Mouse (Mus musculus) testis, adult 2 months (tissue): Measurements from ENCODE around the gene Gm4707. TPM values are rescaled to one million over a fixed set of nuclear protein-coding genes. Genes with fewer than 3 reads are reported as not detected.
"Not testable (repeated sequence)": the region's sequence is repeated elsewhere in the genome, so short reads cannot be mapped to it uniquely, and the experiment has no call there.

Experiments used
- H3K27ac ChIP-seq: fragments of 200-500 bp; 2 replicates; pipeline ENCODE4 v1.5.1; 2012; ENCODE audit warnings: low read depth, low read length; ENCODE audit not compliant: control insufficient read depth, insufficient read depth
- H3K27me3 ChIP-seq: fragments of 200-500 bp; 2 replicates; pipeline ENCODE4 v1.6.1; 2012; ENCODE audit warnings: mild to moderate bottlenecking, low read length, moderate library complexity; ENCODE audit not compliant: control insufficient read depth, insufficient read depth
- H3K36me3 ChIP-seq: fragments of 200-500 bp; 2 replicates; pipeline ENCODE4 v1.6.1; 2012; ENCODE audit warnings: mild to moderate bottlenecking, low read length; ENCODE audit not compliant: control insufficient read depth, insufficient read depth
- H3K4me1 ChIP-seq: fragments of 200-500 bp; 2 replicates; pipeline ENCODE4 v1.6.1; 2012; ENCODE audit warnings: low read length; ENCODE audit not compliant: control insufficient read depth, insufficient read depth
- H3K4me3 ChIP-seq: fragments of 200-500 bp; 2 replicates; pipeline ENCODE4 v1.5.1; 2012; ENCODE audit warnings: low read depth, mild to moderate bottlenecking, low read length, moderate library complexity, mixed read lengths; ENCODE audit not compliant: control insufficient read depth
- CTCF ChIP-seq: fragments of 200-500 bp; IDR thresholded peaks from 2 replicates; pipeline ENCODE4 v1.5.1; 2012; ENCODE audit warnings: low read depth, mild to moderate bottlenecking, inconsistent platforms, low read length, moderate library complexity; ENCODE audit not compliant: control insufficient read depth, insufficient read depth, insufficient replicate concordance
- POLR2A ChIP-seq: fragments of 200-500 bp; IDR thresholded peaks from 2 replicates; pipeline ENCODE4 v1.6.1; 2012; ENCODE audit warnings: low read depth, mild to moderate bottlenecking, inconsistent platforms, low read length, moderate library complexity; ENCODE audit not compliant: control insufficient read depth
- polyA plus RNA-seq: library from polyadenylated mRNA; depleted of rRNA; stranded (reverse); fragments of >200 nt; gene quantifications from 2 replicates; pipeline ENCODE4 v1.2.3, GENCODE M21; 2012; rRNA removed

Gm4707 gene
- polyA plus RNA-seq, 1 experiment: 0.11 TPM

DNA sequence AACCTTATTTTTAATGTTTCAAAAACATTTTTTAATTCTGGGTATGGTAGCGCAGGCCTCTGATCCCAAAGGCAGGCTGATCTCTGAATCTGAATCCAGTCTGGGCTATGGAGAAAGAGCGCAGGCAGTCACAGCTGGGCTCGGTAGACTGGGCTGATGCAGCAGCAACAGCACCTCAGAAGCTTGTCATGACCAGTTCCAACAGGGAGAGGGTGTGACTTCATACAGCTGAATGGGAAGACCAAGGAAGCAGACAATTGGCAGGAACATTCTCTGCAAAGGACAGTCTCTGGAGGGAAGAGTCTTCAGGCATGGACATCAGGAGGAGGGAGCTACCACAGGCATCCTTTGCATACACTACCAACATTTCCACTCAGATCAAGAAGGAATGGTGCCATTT is 15.6 kb downstream of the Gm4707 start:
- no peak overlapping the region for H3K27ac ChIP-seq
- peaks cover 1% of the 10 kb centered on the region for H3K36me3 ChIP-seq
- no peaks in the 10 kb centered on the region for H3K27me3 ChIP-seq
- H3K4me1 ChIP-seq: no peaks in the 10 kb centered on the region
- no peak overlapping the region for H3K4me3 ChIP-seq
- TF ChIP-seq CTCF (no peak), POLR2A (no peak)

DNA sequence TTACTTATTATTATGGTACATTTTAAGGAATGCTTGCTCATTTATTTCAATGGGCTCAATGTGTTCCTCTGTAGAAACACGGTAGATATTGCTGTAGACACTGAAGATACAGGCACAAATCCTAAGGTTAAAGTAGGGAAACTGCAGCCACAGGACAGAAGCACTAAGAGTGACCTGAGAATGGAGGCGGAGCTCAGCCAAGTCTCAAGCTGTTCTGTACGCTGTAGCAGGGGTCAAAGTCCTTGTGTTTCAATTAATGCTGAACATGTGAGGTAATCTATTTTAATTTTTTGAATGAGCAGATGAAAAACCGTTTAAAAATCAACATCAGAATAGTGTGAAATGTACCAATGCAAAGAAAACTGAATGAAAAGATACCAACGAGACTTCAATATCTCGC is 16.4 kb downstream of the Gm4707 start:
- no peaks in the 10 kb centered on the region for H3K4me1 ChIP-seq
- TF ChIP-seq CTCF (no peak), POLR2A (no peak)
- H3K27me3 ChIP-seq: no peaks in the 10 kb centered on the region
- no peak overlapping the region for H3K4me3 ChIP-seq
- peaks cover 1% of the 10 kb centered on the region for H3K36me3 ChIP-seq
- no peak overlapping the region for H3K27ac ChIP-seq

DNA sequence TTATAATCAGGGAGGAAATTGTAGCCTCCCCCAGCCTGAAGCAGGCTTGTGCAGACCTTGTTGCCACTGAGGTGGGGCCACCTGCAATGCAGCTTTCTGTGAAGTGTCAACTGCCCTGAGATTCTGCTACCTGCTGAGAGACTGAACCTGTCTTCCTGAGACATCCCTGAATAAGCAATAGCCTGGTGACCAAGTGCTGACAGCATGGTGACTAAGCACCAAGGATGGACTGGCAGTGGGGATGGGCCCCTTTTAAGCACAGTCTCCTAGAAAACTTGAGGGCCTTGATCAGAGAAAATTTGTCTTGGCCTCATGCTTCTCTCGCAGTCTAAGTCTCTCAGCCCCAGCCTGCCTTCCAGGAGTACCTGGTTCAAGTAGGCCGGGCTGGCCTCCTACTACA is 37.2 kb downstream of the Gm4707 start:
- not testable (repeated sequence) for H3K27ac ChIP-seq, H3K4me1 ChIP-seq, H3K4me3 ChIP-seq, H3K36me3 ChIP-seq, H3K27me3 ChIP-seq

DNA sequence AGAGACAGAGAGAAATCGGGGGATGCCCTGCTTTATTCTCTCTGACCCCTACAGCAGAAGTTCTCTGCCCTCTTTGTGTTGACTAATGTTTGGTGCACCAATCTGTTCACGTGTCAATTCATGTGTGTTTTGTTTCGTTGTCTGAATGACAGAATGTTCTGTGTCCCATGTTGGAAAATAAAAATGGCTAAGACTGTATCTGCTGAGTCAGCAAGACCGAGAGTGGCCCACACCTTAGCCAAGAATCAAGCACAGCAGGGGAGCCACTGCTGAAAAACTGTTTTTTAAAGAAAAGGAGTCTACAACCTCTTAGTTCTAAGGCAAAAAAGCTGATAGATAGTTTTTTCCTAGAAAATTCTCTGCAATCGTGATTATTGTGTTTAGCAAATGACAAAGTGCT is 40.3 kb downstream of the Gm4707 start:
- H3K27ac ChIP-seq, H3K4me1 ChIP-seq, H3K27me3 ChIP-seq, H3K36me3 ChIP-seq, H3K4me3 ChIP-seq: not testable (repeated sequence)

DNA sequence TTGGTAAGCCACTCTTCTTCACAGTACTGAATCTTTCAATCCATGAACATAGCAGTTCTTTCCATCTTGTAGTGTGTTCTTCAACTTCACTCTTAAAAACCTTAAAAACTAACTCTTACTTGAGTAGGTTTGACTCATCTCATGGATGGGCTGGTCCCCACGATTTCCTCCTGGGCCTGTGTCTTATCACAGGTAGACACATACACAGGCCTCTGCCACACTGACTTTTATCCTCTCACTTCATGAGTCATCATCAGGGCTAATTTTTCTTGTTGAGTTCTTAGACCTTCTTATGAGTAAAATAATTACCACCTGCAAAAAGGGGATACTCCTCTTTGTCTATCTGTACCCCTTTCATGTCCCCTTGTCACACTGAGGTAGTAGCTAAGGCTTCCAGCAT is 42.7 kb downstream of the Gm4707 start:
- H3K4me1 ChIP-seq: no peaks in the 10 kb centered on the region
- no peak overlapping the region for H3K4me3 ChIP-seq
- H3K27me3 ChIP-seq: no peaks in the 10 kb centered on the region
- H3K36me3 ChIP-seq: no peaks in the 10 kb centered on the region
- no peak for TF ChIP-seq CTCF
- no peak for TF ChIP-seq POLR2A
- H3K27ac ChIP-seq: no peak overlapping the region

Other genes with a start within 250 kb of the Gm4707 start
- 10.9 and 13.1 TPM in 2 replicates for gene Emilin2, start 147.9 kb downstream of the Gm4707 start, polyA plus RNA-seq
- 5.5 and 6.7 TPM in 2 replicates for gene Smchd1, start 15.4 kb upstream of the Gm4707 start, polyA plus RNA-seq
- 3.0 and 3.7 TPM in 2 replicates for gene Ndc80, start 66.9 kb upstream of the Gm4707 start, polyA plus RNA-seq
- gene Spdya, start 92.1 kb upstream of the Gm4707 start, polyA plus RNA-seq: 34.3 and 37.7 TPM in 2 replicates
- gene Wdr43, start 156.0 kb upstream of the Gm4707 start, polyA plus RNA-seq: 4.0 and 5.7 TPM in 2 replicates
- 1.7 TPM in 2 replicates for gene Togaram2, start 213.3 kb upstream of the Gm4707 start, polyA plus RNA-seq